Mouse (Mus musculus): ENCODE measurements around the gene Psg23. TPM values are rescaled to one million over a fixed set of nuclear protein-coding genes. Genes with fewer than 3 reads are reported as not detected.

Psg23 gene
- polyA plus RNA-seq (2015; fragmentation: Illumina TruSeq; extraction: RNeasy Lipid Tissue Mini Kit (QIAGEN cat#74804); ENCODE audit: insufficient read depth, low read depth, low replicate concordance), result not detected

GRCm38 (mm10) chr7:18616401-18616800 lies at the start of gene Psg23:
Psg23 (minus strand) TSS chr7:18616501.

GRCm38 (mm10) chr7:18656625-18657024 lies 40.3 kb upstream of the Psg23 start, which contains the start of gene Psg21:
Psg21 (minus strand) TSS chr7:18656725.

GRCm38 (mm10) chr7:18567205-18567604 lies 49.1 kb downstream of the Psg23 start, which contains the start of gene Psg27:
Psg27 (minus strand) TSS chr7:18567305.

Other genes starting within 250 kb of the Psg23 start
- not detected for gene Psg28, start 184.5 kb downstream of the Psg23 start, polyA plus RNA-seq (2015; fragmentation: Illumina TruSeq; extraction: RNeasy Lipid Tissue Mini Kit (QIAGEN cat#74804); ENCODE audit: insufficient read depth, low read depth, low replicate concordance)
- not detected for gene Psg26, start 132.3 kb downstream of the Psg23 start, polyA plus RNA-seq (2015; fragmentation: Illumina TruSeq; extraction: RNeasy Lipid Tissue Mini Kit (QIAGEN cat#74804); ENCODE audit: insufficient read depth, low read depth, low replicate concordance)
- gene Psg25, start 84.2 kb downstream of the Psg23 start, polyA plus RNA-seq (2015; fragmentation: Illumina TruSeq; extraction: RNeasy Lipid Tissue Mini Kit (QIAGEN cat#74804); ENCODE audit: insufficient read depth, low read depth, low replicate concordance), result not detected
- gene Psg27, start 49.2 kb downstream of the Psg23 start, polyA plus RNA-seq (2015; fragmentation: Illumina TruSeq; extraction: RNeasy Lipid Tissue Mini Kit (QIAGEN cat#74804); ENCODE audit: insufficient read depth, low read depth, low replicate concordance), result not detected
- not detected for gene Psg21, start 40.2 kb upstream of the Psg23 start, polyA plus RNA-seq (2015; fragmentation: Illumina TruSeq; extraction: RNeasy Lipid Tissue Mini Kit (QIAGEN cat#74804); ENCODE audit: insufficient read depth, low read depth, low replicate concordance)
- not detected for gene Psg20, start 69.7 kb upstream of the Psg23 start, polyA plus RNA-seq (2015; fragmentation: Illumina TruSeq; extraction: RNeasy Lipid Tissue Mini Kit (QIAGEN cat#74804); ENCODE audit: insufficient read depth, low read depth, low replicate concordance)
- gene Psg22, start 101.6 kb upstream of the Psg23 start, polyA plus RNA-seq (2015; fragmentation: Illumina TruSeq; extraction: RNeasy Lipid Tissue Mini Kit (QIAGEN cat#74804); ENCODE audit: insufficient read depth, low read depth, low replicate concordance), result not detected
- gene Psg19, start 182.0 kb upstream of the Psg23 start, polyA plus RNA-seq (2015; fragmentation: Illumina TruSeq; extraction: RNeasy Lipid Tissue Mini Kit (QIAGEN cat#74804); ENCODE audit: insufficient read depth, low read depth, low replicate concordance), result not detected
- gene Psg17, start 205.1 kb upstream of the Psg23 start, polyA plus RNA-seq (2015; fragmentation: Illumina TruSeq; extraction: RNeasy Lipid Tissue Mini Kit (QIAGEN cat#74804); ENCODE audit: insufficient read depth, low read depth, low replicate concordance), result not detected
- gene Mill2, start 223.5 kb upstream of the Psg23 start, polyA plus RNA-seq (2015; fragmentation: Illumina TruSeq; extraction: RNeasy Lipid Tissue Mini Kit (QIAGEN cat#74804); ENCODE audit: insufficient read depth, low read depth, low replicate concordance), result 4.3 TPM

All from pancreas, adult 10 weeks (tissue).